Mouse (Mus musculus) midbrain, embryonic 14.5 days (tissue): Measurements from ENCODE around the gene Zfp808. TPM values are rescaled to one million over a fixed set of nuclear protein-coding genes. Genes with fewer than 3 reads are reported as not detected.
"Not testable (repeated sequence)": the region's sequence is repeated elsewhere in the genome, so short reads cannot be mapped to it uniquely, and the experiment has no call there.

Source experiments
- ATAC-seq: fragments of 200-750 bp; cut with Nextera tagmentation; 2 replicates; pipeline ENCODE4 v1.8.0; 2017; ENCODE audit warnings: moderate number of reproducible peaks, moderate library complexity; ENCODE audit not compliant: low FRiP score, low TSS enrichment
- DNase-seq: peaks from one replicate; pipeline ENCODE4 v3.0.0-alpha.2; 2015
- H3K27ac ChIP-seq: fragments of 300-500 bp; sonication (generic); replicated peaks from 2 replicates; pipeline ENCODE4 v1.5.1; 2014; ENCODE audit warnings: mild to moderate bottlenecking, low read depth, low read length, moderate library complexity
- H3K27me3 ChIP-seq: fragments of 300-500 bp; sonication (generic); 2 replicates; pipeline ENCODE4 v1.6.1; 2014; ENCODE audit warnings: low read length, control low read depth, mixed read lengths; ENCODE audit not compliant: control insufficient read depth, insufficient read depth
- H3K36me3 ChIP-seq: fragments of 300-500 bp; sonication (generic); 2 replicates; pipeline ENCODE4 v1.6.1; 2014; ENCODE audit warnings: low read length, control low read depth; ENCODE audit not compliant: control insufficient read depth, insufficient read depth
- H3K4me1 ChIP-seq: fragments of 300-500 bp; sonication (generic); 2 replicates; pipeline ENCODE4 v1.6.1; 2014; ENCODE audit warnings: mild to moderate bottlenecking, antibody characterized with exemption, low read length, control low read depth; ENCODE audit not compliant: control insufficient read depth, insufficient read depth
- H3K4me2 ChIP-seq: fragments of 300-500 bp; sonication (generic); 2 replicates; pipeline ENCODE4 v1.6.1; 2014; ENCODE audit warnings: mild to moderate bottlenecking, low read length, moderate library complexity
- H3K4me3 ChIP-seq: fragments of 300-500 bp; sonication (generic); replicated peaks from 2 replicates; pipeline ENCODE4 v1.5.1; 2014; ENCODE audit warnings: low read depth, low read length
- H3K9ac ChIP-seq: fragments of 300-500 bp; sonication (generic); replicated peaks from 2 replicates; pipeline ENCODE4 v1.6.1; 2014; ENCODE audit warnings: mild to moderate bottlenecking, low read length, moderate library complexity
- H3K9me3 ChIP-seq: fragments of 300-500 bp; sonication (generic); 2 replicates; pipeline ENCODE4 v1.6.1; 2016; ENCODE audit warnings: low read length, control low read depth, mixed read lengths; ENCODE audit not compliant: control insufficient read depth
- WGBS: fragments of 180-500 bp; shearing (Covaris S2); extraction: QIAGEN DNeasy Blood & Tissue Kit; methylation state at CpG from one replicate; pipeline ENCODE4 v1.1.7; 2014; 5-methylcytosine and 5-hydroxymethylcytosine counted together
- polyA plus RNA-seq: library from polyadenylated mRNA; unstranded; fragments of >200 nt; fragmentation: Nextera tagmentation; extraction: Ambion mirVana; gene quantifications from 2 replicates; pipeline ENCODE4 v1.2.1, GENCODE M21; 2014

The Zfp808 gene
- polyA plus RNA-seq, 1 experiment from 2014 or later: 4.6 TPM

DNA sequence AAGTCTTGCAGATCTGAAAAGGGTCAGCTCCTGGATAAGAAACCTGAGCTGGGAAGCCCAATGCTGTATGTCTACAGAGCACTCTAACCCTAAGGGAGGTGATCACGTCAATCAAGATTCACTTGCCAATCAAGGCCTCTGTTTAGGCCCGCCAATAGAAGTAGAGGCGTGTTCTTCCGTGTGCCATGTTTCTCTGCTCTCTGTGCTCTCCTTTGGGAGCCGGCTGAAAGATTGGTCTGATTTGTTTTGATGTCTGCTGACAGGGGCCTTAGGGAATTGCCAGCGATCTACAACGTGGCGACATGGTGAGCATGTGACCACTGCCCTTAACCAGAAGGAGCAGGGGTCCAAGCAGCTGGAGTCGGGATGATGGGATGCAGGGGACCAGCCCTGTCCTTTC, 125.5 kb downstream of the Zfp808 start:
- not testable (repeated sequence) for H3K4me1 ChIP-seq, H3K4me2 ChIP-seq, H3K36me3 ChIP-seq, H3K27ac ChIP-seq, H3K9ac ChIP-seq, ATAC-seq, H3K4me3 ChIP-seq, DNase-seq, H3K27me3 ChIP-seq
- WGBS: 82% methylated on average over 9 of the region's 9 CpGs
- peaks cover 17% of the 10 kb centered on the region for H3K9me3 ChIP-seq

DNA sequence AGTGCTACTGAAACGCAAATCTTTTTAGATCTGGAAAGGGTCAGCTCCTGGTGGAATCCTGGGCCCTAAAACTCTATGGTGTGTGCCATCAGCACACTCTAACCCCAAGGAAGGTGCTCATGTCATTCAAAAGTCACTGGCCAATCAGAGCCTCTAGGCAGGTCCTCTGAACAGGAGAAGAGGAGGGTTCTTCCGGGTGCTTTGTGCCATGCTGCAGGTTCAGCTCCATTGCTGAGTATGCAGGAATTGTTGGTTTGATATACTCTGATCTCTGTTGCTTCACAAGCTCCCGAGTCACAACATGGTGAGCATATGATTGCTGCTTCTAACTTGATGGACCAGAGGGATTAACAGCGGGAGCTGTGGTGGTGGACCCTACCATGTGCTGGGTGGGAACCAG, 133.7 kb downstream of the Zfp808 start:
- H3K9me3 ChIP-seq: peaks cover 51% of the 10 kb centered on the region

More for the DNA sequence above, 133.7 kb downstream of the Zfp808 start:
- DNase-seq: no peak
- H3K27ac ChIP-seq: no peak overlapping the region
- ATAC-seq: no peak
- H3K9ac ChIP-seq: no peak overlapping the region
- WGBS: 79% methylated on average over 4 of the region's 4 CpGs
- H3K4me2 ChIP-seq: no peak overlapping the region
- H3K4me1 ChIP-seq: no peaks in the 10 kb centered on the region
- H3K4me3 ChIP-seq: no peak overlapping the region
- H3K36me3 ChIP-seq: no peaks in the 10 kb centered on the region
- H3K27me3 ChIP-seq: no peaks in the 10 kb centered on the region
